Mouse (Mus musculus) heart, embryonic 10.5 days (tissue): Measurements from ENCODE around the gene Slc44a1. TPM values are rescaled to one million over a fixed set of nuclear protein-coding genes. Genes with fewer than 3 reads are reported as not detected.

ENCODE experiments used
- DNase-seq: peaks from one replicate; pipeline ENCODE4 v3.0.0-alpha.2; 2017; ENCODE audit warnings: low spot score
- H3K27ac ChIP-seq: fragments of 300-500 bp; sonication (generic); 2 replicates; pipeline ENCODE4 v1.5.1; 2016; ENCODE audit warnings: mild to moderate bottlenecking
- H3K27me3 ChIP-seq: fragments of 300-500 bp; sonication (generic); 2 replicates; pipeline ENCODE4 v1.6.1; 2016; ENCODE audit warnings: mild to moderate bottlenecking; ENCODE audit not compliant: poor library complexity, insufficient read depth, severe bottlenecking
- H3K36me3 ChIP-seq: fragments of 300-500 bp; sonication (generic); 2 replicates; pipeline ENCODE4 v1.6.1; 2016; ENCODE audit warnings: mild to moderate bottlenecking, moderate library complexity
- H3K4me1 ChIP-seq: fragments of 300-500 bp; sonication (generic); 2 replicates; pipeline ENCODE4 v1.6.1; 2016; ENCODE audit warnings: mild to moderate bottlenecking
- H3K4me3 ChIP-seq: fragments of 300-500 bp; sonication (generic); 2 replicates; pipeline ENCODE4 v1.5.1; 2016; ENCODE audit warnings: mild to moderate bottlenecking, moderate library complexity
- H3K9me3 ChIP-seq: fragments of 300-500 bp; sonication (generic); 2 replicates; pipeline ENCODE4 v1.6.1; 2016; ENCODE audit warnings: mild to moderate bottlenecking, moderate library complexity
- WGBS: fragments of 180-500 bp; shearing (Covaris S2); methylation state at CpG from one replicate; pipeline ENCODE4 v1.1.7; 2016; 5-methylcytosine and 5-hydroxymethylcytosine counted together
- polyA plus RNA-seq: library from polyadenylated mRNA; unstranded; fragments of >200 nt; fragmentation: Nextera tagmentation; extraction: Ambion mirVana; gene quantifications from 2 replicates; pipeline ENCODE4 v1.2.1, GENCODE M21; 2016

Slc44a1 gene
- polyA plus RNA-seq, 1 experiment from 2014 or later, result 15.9 TPM

GRCm38 (mm10) chr4:53526446-53526845 lies 86.2 kb downstream of the Slc44a1 start:
- H3K9me3 ChIP-seq, result no peaks in the 10 kb centered on the region
- WGBS, result 66% methylated on average over 2 of the region's 2 CpGs
- no peak overlapping the region for H3K27ac ChIP-seq
- H3K4me3 ChIP-seq, result no peak overlapping the region
- no peaks in the 10 kb centered on the region for H3K27me3 ChIP-seq
- H3K4me1 ChIP-seq, result no peaks in the 10 kb centered on the region
- DNase-seq, result no peak
- H3K36me3 ChIP-seq, result peaks cover 3% of the 10 kb centered on the region; the same call in 1 of the 2 replicates

- no peak for DNase-seq
- Histone ChIP-seq H3K36me3 (no peaks in the 10 kb centered on the region), H3K4me3 (no peak overlapping the region), H3K27me3 (no peaks in the 10 kb centered on the region), H3K27ac (no peak overlapping the region), H3K9me3 (no peaks in the 10 kb centered on the region), H3K4me1 (no peaks in the 10 kb centered on the region)
- WGBS, result 91% methylated on average over 12 of the region's 12 CpGs
Measured at GRCm38 (mm10) chr4:53535795-53536194, 95.6 kb downstream of the Slc44a1 start.

- DNase-seq, result no peak
- H3K27me3 ChIP-seq, result no peaks in the 10 kb centered on the region
Measured at GRCm38 (mm10) chr4:53537101-53537500, 96.9 kb downstream of the Slc44a1 start.

DNA sequence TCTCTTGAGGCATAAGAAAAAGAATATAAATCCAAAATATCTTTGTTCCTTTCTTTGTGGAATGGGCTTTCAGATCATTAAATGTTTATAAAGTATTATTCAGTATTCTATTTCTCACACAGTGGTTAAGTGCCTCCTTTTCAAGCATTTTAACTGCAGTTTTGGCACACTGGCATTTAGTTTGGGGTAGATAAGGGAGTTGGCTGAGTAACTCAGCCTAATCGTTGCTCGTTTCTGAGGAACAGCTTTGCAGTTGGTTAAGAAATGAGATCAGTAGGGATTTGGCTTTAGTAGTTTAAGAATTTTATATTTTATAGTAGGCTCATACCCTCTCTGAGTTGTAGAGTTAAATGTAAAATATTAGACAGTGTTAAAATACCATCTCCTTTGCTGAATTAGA lies 97.3 kb downstream of the Slc44a1 start:
- Histone ChIP-seq H3K4me3 (no peak overlapping the region), H3K9me3 (no peaks in the 10 kb centered on the region), H3K36me3 (peaks cover 8% of the 10 kb centered on the region; the same call in 1 of the 2 replicates), H3K27me3 (no peaks in the 10 kb centered on the region), H3K27ac (no peak overlapping the region), H3K4me1 (no peaks in the 10 kb centered on the region)
- DNase-seq, result no peak
- 66% methylated on average over 2 of the region's 2 CpGs for WGBS

More at GRCm38 (mm10) chr4:53537101-53537500, 96.9 kb downstream of the Slc44a1 start:
- Histone ChIP-seq H3K9me3 (no peaks in the 10 kb centered on the region), H3K27ac (no peak overlapping the region), H3K4me3 (no peak overlapping the region), H3K4me1 (no peaks in the 10 kb centered on the region), H3K36me3 (peaks cover 3% of the 10 kb centered on the region; the same call in 1 of the 2 replicates)

DNA sequence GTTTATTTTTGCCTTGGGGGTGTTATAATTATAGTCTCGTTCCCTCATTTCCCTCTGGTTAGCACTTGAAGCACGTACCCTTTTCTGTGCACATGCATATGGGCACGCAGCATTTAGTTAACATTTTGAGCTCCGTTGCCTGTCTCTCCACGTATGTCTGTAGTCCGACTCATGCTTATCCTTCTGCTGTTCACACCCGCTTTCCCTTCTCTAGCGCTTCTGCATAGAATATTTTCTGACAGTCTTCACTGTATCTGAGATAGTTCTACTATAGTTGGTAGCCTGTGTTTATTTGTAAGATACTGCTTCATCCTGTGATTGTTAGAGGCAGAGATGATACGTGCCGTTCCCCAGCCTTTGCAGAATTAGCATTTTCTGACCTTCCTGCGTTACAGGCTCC lies 98.4 kb downstream of the Slc44a1 start:
- no peak overlapping the region for H3K4me3 ChIP-seq
- no peaks in the 10 kb centered on the region for H3K27me3 ChIP-seq
- H3K36me3 ChIP-seq, result peaks cover 9% of the 10 kb centered on the region; the same call in 1 of the 2 replicates
- WGBS, result 81% methylated on average over 11 of the region's 11 CpGs
- DNase-seq, result no peak
- no peaks in the 10 kb centered on the region for H3K4me1 ChIP-seq
- no peak overlapping the region for H3K27ac ChIP-seq
- no peaks in the 10 kb centered on the region for H3K9me3 ChIP-seq

- no peak overlapping the region for H3K4me3 ChIP-seq
- 89% methylated on average over 11 of the region's 11 CpGs for WGBS
- no peaks in the 10 kb centered on the region for H3K27me3 ChIP-seq
- H3K9me3 ChIP-seq, result no peaks in the 10 kb centered on the region
- H3K4me1 ChIP-seq, result no peaks in the 10 kb centered on the region
- peaks cover 15% of the 10 kb centered on the region; the same call in 1 of the 2 replicates for H3K36me3 ChIP-seq
- DNase-seq, result no peak
- no peak overlapping the region for H3K27ac ChIP-seq
Measured at GRCm38 (mm10) chr4:53539929-53540328, 99.7 kb downstream of the Slc44a1 start.

- WGBS, result 80% methylated on average over 8 of the region's 8 CpGs
- no peaks in the 10 kb centered on the region for H3K9me3 ChIP-seq
- peaks cover 27% of the 10 kb centered on the region; the same call in 1 of the 2 replicates for H3K36me3 ChIP-seq
- no peaks in the 10 kb centered on the region for H3K27me3 ChIP-seq
- DNase-seq, result no peak
- no peak overlapping the region for H3K27ac ChIP-seq
- H3K4me1 ChIP-seq, result no peaks in the 10 kb centered on the region
- no peak overlapping the region for H3K4me3 ChIP-seq
Measured at GRCm38 (mm10) chr4:53543421-53543820, 103.2 kb downstream of the Slc44a1 start.

- no peak overlapping the region for H3K4me3 ChIP-seq
- 62% methylated on average over 1 of the region's 1 CpGs for WGBS
- H3K27ac ChIP-seq, result no peak overlapping the region
- no peaks in the 10 kb centered on the region for H3K27me3 ChIP-seq
- no peaks in the 10 kb centered on the region for H3K9me3 ChIP-seq
- peaks cover 27% of the 10 kb centered on the region; the same call in 1 of the 2 replicates for H3K36me3 ChIP-seq
- no peaks in the 10 kb centered on the region for H3K4me1 ChIP-seq
- DNase-seq, result no peak
Measured at GRCm38 (mm10) chr4:53544889-53545288, 104.7 kb downstream of the Slc44a1 start.

GRCm38 (mm10) chr4:53547381-53547780 lies 107.2 kb downstream of the Slc44a1 start:
- no peak for DNase-seq
- no peak overlapping the region for H3K27ac ChIP-seq
- 89% methylated on average over 5 of the region's 5 CpGs for WGBS
- H3K4me1 ChIP-seq, result no peaks in the 10 kb centered on the region
- H3K27me3 ChIP-seq, result no peaks in the 10 kb centered on the region
- no peaks in the 10 kb centered on the region for H3K9me3 ChIP-seq
- no peak overlapping the region for H3K4me3 ChIP-seq
- peaks cover 21% of the 10 kb centered on the region; the same call in 1 of the 2 replicates for H3K36me3 ChIP-seq

DNA sequence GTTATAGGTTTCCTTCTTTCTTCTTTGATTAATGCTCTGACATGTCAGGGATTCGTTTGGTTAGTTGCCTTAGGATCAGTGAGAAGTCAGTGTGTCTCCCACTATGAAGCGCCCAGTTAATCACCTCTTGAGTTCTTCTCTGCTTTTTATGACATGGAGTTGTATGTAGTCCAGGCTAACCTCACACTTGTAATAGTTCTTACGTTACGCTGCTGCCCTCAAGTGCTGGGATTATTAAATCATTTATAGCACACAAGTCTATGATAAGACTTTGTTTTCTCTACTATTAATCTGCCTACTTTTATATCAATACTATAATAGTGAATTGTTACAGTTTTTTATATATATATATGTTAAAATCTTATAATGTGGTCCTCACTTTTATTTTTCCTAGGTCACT lies 109.2 kb downstream of the Slc44a1 start:
- Histone ChIP-seq H3K27ac (no peak overlapping the region), H3K4me1 (no peaks in the 10 kb centered on the region), H3K36me3 (peaks cover 18% of the 10 kb centered on the region; the same call in 1 of the 2 replicates), H3K4me3 (no peak overlapping the region), H3K9me3 (no peaks in the 10 kb centered on the region), H3K27me3 (no peaks in the 10 kb centered on the region)
- 83% methylated on average over 4 of the region's 4 CpGs for WGBS
- DNase-seq, result no peak

DNA sequence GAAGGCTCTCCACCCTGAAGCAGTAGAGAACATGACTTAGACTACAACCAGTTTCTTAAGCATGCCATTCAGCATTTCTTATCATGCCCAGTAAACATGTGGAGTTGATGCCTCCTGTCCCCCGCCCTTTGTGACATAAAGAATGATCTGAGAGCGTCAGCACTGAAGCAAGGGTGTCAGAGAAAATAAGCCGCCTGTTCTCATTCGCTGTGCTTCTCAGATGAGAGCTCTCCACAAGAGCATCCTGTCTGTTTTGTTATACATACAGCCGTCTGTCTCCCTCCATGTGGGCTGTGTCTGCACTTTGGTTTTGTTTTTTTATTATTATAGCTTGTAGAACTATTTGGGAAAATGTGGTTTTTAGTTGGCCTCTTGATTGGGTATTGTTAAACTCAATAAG lies 124.4 kb downstream of the Slc44a1 start:
- H3K27me3 ChIP-seq, result no peaks in the 10 kb centered on the region
- no peaks in the 10 kb centered on the region for H3K4me1 ChIP-seq
- H3K4me3 ChIP-seq, result no peak overlapping the region
- peaks cover 17% of the 10 kb centered on the region for H3K36me3 ChIP-seq
- no peak for DNase-seq
- no peaks in the 10 kb centered on the region for H3K9me3 ChIP-seq
- WGBS, result 81% methylated on average over 5 of the region's 5 CpGs
- no peak overlapping the region for H3K27ac ChIP-seq

- DNase-seq, result no peak
- Histone ChIP-seq H3K4me3 (no peak overlapping the region), H3K27ac (no peak overlapping the region), H3K4me1 (no peaks in the 10 kb centered on the region), H3K9me3 (no peaks in the 10 kb centered on the region), H3K36me3 (peaks cover 5% of the 10 kb centered on the region; the same call in 1 of the 2 replicates), H3K27me3 (no peaks in the 10 kb centered on the region)
- 95% methylated on average over 1 of the region's 1 CpGs for WGBS
Measured at GRCm38 (mm10) chr4:53567065-53567464, 126.9 kb downstream of the Slc44a1 start.

DNA sequence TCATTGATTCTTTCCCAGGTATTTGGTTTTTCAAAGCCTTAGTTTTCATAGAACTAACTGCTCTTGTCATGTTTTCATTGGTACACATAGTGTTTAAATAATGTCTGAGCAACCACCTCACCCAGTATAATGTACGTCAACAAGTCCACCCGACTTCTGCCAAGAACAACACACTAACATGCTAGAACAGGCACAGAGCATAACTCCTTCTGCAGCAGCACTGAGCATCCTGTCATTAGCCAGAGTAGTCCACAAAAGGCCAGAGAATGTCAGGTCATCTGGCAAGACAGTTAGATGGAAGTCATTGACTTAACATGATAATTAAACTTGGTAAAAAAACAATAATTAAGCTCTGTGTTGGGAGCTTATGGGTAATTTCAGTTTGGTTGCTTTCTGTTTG lies 135.3 kb downstream of the Slc44a1 start:
- DNase-seq, result no peak
- Histone ChIP-seq H3K9me3 (no peaks in the 10 kb centered on the region), H3K4me3 (no peak overlapping the region), H3K4me1 (no peaks in the 10 kb centered on the region), H3K27me3 (no peaks in the 10 kb centered on the region), H3K36me3 (no peaks in the 10 kb centered on the region), H3K27ac (no peak overlapping the region)
- 75% methylated on average over 2 of the region's 2 CpGs for WGBS

DNA sequence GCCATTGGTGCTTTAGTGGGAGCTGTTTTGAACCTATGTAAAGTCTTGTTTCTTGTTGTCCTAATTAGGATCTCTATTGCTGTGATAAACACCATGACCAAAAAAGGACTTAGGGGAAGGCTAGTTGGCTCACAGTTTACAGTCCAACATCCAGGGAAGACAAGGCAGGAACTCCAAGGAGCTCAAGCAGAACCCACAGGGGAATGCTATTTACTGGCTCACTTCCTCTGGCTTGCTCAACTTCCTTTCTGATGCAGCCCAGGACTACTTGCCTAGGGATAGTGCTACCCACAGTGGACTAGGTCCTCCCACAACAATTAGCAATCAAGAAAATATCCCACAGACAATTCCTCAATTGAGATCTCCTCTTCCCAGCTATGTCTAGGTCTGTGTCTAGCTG lies 147.5 kb downstream of the Slc44a1 start:
- no peaks in the 10 kb centered on the region for H3K9me3 ChIP-seq

More for the DNA sequence above, 147.5 kb downstream of the Slc44a1 start:
- Histone ChIP-seq H3K4me3 (no peak overlapping the region), H3K27me3 (no peaks in the 10 kb centered on the region), H3K4me1 (0 out of 2 replicates have a peak, but pooled peaks cover 4% of the 10 kb centered on the region), H3K36me3 (no peaks in the 10 kb centered on the region), H3K27ac (no peak overlapping the region)
- DNase-seq, result no peak
